Mouse (Mus musculus) monocyte, adult 2 months (primary cell): ENCODE measurements around the gene Blmh.
A peak's percentile ranks its signal among the peaks of the same experiment; 100 is the strongest.

Source experiments
- DNase-seq, 2 experiments: peaks; one replicate each; pipeline ENCODE4 v3.0.0; 2022; ENCODE audit warnings: low spot score in 2 of 2, low read depth in 1 of 2

The Blmh gene

DNA sequence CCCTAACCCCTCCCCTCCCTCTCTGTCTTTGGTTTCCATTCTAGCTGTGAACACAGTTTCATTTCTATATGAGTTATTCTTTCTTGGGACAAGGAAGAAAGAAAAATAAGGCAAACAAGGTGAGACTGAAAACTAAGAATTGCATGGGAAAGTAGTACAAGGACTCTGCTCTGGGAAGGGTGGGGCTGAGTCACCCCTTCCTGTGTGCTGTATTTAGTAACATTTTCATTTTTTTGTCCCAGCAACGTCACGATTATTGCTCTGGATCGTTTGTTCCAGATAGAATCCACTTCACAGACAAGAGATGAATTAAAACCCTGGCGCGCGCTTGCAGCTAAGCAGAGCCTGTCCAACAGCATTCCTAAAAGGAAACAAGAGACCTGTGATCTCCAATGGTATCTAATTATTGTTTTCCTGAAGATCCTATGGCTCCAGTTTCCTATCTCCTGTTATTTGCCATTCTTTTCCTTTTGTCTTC, at the start of gene Blmh:
Gene Blmh, plus strand, starts transcription at position 51 of the 478 bp plus-strand sequence.
- DNase-seq = no peak

DNA sequence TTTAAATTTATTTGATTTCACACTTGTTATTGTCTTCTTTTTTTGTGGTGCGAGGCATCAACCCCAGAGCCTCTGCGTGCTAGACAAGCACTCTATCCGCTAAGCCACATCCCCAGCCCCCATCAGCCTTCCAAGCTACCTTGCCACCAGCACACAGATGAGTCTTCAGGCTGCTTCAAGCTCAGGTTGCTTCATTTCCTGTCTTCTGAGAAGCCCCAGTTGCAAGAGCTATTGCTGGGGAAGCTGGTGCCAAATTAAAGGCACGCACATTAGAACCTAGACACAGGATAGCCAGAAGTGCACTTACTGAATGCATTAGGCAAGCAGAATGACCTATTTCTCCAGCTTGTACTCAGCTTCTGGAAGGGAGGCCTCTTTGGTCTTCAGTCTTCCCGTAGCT, 44.8 kb upstream of the Blmh start:
- DNase-seq = no peak

DNA sequence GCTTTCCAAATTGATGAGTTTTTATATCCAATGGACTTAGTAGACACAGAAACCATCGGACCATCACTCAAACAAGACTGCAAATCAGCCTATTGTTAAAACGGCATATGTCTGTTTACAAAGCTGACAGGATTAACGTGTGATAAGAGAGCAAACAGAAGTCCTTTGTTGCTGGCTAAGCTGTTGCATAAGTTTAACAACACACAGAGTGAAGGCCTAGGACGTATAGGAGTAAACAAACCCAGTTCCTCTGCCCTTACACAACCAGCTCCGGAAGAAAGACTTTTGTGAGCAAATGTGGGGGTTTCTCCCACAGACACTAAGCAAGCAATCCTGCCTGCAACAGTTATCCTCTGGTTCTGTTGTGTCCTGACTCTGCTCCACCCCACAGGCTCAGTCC, 40.2 kb upstream of the Blmh start:
- DNase-seq = no peak

DNA sequence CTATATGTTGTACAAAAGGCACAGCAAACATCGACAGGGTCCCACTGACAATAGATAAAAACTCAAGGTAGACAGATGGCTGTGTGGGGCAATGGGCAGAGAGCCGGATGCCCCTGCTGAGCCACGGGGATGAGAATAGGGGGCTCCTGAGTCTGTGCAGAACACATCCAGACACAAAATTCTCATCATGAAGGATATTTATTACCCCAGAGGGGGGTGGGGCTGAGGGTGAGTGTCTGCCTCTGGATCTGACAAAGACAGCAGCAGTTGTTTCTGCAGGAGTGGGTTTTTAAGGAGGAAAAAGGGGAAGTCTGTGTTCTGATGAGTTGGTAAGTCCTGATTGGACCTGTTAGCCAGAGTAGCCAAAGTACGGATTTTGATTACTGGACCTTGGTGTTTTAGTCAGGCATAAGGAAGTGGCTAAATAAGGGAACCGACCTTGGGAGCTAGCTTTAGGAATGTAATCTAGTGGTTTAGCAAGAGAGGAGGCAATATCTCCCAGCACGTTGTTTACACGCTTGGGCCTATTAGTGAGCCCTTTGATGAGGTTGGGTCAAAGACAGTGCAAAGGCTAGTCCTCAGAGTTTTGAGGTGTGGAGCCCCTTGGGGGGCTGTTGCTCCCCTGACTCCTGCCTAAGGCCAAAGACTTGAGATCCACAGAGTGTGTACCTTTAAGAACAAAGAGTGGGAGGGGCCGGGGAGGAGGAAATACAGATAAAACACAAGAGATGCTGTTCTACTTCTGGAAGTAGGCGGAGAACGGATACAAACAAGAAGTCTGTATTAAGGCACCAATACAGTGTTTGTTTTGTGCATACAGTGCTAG, 35.1 kb upstream of the Blmh start:
- no peak for DNase-seq

DNA sequence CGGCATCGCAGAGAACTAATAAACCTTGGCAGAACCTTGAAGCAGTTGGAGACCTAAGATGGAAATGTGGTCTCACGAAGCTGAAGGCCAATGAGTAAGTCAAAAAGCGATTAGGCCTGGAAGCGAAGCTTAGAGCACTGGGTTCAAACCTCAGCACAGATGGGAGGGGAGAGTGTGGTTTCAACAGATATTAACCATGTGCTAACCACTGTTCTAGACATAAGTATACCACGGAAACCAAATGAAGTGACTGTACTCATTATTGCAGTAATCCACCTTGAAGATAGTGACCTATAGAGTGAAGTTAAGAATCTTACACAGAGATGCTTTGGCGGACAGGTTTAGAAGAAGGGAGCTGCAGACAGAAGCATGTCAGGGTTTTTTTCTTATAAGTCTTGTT, 33.4 kb upstream of the Blmh start:
- no peak for DNase-seq

DNA sequence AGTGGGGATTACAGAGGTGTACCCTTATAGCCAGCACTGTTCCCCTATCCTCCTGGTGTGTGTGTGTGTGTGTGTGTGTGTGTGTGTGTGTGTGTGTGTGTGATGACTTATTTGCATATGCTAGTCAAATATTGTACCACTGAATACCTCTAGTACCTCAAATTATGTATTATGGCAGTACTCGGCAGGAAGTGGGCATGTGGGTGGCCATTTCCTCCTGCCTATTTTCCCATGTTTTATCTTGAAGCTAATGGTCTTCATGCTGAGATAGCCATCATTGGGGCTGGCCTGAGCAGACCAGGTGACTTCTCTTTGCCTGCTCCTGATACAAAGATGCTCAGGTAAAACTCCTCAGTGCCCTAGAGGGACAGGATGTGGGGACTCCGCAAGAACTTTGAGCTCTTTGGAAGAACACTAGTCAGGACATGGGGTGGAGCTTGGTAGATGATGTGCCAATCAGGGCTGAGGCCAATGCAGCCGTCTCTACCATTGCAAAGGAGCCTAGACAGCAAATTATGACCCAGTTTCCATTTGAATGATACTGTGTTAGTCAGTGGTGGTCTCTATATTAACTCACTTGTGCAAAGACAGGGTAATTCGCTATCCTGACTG, 32.8 kb upstream of the Blmh start:
- no peak for DNase-seq

DNA sequence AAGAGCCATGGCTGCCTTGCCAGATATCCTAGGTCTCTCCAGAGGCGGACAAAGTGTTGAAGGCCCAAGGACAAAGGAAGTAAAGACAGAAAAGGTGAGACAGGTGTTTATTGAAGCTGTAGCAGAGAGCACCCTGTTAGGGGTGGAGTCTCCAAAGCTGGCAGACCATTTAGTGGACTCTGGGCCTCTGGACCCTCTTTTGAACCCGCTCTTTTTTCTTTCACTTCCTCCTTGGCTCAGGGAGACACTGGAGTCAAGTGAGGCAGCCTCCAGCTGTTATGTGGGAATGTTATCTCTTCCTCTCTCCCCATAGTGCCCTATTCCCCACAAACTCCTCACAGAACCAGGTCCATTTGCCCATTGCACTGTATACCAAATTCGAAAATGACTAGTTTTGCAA, 31.6 kb upstream of the Blmh start:
- DNase-seq = no peak

DNA sequence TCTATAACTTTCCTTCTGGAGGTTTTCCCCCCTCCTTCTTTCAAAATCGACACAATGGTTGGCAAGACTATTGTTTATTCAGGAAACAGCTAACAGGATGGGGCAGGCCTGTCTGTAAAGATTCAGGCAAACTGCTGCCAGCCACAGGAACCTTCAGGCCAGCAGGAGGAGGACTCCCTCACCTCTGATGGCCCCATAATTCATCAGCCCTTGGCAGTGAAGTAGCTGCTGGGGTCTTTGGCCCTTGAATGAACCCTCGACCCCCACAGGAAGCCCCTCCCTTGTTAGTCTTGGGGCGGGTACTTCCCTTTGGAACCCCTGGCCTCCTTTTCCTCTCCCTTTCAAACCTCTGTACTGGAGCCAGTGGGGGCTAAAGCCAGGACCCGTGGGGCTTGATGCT, 31.0 kb upstream of the Blmh start:
- DNase-seq = no peak

DNA sequence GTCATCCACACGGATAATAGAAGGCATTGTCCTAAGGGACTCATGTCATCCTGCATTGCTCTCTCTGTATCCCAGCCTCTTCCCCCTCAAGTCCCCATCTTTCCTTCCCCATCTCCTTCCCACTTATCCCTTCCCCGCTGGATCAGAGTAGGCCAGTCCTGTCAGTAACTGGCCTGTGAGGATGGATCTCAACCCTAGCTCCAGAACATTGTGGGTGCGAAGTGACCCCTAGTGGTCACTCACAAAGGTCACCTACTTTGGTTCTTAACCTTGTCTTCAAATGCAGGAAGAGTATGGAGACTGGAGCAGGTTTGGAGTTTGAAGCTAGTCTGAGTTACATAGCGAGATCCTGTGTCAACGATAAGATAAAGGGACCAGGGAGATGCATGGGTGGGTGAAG, 30.4 kb upstream of the Blmh start:
- peak in 1 of 2 experiments; percentile 11 for DNase-seq

DNA sequence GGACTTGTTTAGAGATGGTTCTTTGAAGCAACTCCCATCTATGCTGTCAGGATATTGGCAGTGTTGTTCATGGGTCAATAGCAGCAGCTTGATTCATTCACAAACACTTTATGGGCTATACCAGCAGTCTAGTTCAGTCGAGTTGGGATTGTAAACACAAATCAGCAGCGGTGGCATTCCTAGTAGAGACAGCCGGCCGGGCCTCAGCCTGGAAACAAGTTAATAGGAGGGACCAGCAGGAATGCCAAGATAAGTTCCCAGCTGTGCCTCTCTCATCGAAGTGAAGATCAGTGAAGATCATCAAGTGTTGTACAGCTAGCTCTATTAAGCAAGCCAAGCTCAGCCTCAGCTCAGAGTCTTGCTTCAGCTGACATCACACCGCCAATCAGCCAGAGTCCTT, 28.2 kb upstream of the Blmh start:
- DNase-seq = no peak

DNA sequence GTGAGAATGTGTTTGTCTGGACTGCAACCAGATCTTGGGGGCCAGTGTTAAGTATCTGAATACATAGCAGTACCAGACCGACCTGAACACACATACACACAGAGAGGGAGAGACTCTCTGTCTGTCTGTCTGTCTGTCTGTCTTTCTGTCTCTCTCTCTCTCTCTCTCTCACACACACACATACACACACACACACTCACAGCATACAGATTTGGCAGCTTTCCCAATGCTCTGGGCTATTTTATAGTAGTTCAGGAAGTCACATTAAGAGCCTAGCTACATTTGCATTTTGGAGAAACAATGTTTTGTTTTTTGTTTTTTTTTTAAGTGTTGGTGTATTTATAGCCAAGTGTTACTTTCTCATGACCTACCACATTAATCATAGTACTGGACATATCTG, 27.5 kb upstream of the Blmh start:
- no peak for DNase-seq

DNA sequence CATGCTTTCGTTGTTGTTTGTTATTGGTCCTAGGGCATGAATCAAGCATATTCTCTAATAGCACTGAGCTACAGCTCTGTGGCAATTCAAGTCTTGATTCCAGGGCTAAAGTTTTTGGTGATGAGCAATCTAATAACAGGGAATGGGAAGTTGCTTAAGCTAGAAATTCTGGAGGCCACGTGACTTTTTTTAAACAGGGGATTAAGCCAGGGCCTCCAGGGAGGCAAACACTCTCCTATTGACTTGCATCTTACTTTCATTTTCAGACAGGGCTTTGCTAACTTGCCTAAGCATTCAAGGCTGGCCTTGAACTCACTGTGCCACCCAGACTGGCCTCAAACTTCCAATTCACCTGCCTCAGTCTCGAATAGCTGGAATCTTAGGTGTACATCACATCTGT, 26.7 kb upstream of the Blmh start:
- DNase-seq = no peak

DNA sequence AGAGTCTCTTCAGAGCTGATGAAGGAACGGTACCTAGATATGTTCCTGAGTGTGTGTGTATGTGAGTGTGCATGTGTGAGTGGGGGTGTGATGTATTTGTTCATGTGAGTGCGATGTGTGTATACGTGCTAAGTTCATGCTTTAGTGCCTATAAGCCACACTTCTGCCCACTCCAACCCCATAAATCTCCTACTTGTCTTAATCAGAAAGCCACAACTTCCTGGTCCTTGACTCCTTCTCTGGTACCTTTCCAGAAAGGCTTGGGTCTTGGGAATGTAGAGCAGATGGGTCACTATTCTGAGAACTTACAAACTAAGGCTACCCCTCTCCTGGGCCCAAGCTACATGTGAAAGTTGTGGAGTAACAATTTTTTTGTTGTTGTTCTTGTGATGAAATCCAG, 25.9 kb upstream of the Blmh start:
- DNase-seq = no peak

DNA sequence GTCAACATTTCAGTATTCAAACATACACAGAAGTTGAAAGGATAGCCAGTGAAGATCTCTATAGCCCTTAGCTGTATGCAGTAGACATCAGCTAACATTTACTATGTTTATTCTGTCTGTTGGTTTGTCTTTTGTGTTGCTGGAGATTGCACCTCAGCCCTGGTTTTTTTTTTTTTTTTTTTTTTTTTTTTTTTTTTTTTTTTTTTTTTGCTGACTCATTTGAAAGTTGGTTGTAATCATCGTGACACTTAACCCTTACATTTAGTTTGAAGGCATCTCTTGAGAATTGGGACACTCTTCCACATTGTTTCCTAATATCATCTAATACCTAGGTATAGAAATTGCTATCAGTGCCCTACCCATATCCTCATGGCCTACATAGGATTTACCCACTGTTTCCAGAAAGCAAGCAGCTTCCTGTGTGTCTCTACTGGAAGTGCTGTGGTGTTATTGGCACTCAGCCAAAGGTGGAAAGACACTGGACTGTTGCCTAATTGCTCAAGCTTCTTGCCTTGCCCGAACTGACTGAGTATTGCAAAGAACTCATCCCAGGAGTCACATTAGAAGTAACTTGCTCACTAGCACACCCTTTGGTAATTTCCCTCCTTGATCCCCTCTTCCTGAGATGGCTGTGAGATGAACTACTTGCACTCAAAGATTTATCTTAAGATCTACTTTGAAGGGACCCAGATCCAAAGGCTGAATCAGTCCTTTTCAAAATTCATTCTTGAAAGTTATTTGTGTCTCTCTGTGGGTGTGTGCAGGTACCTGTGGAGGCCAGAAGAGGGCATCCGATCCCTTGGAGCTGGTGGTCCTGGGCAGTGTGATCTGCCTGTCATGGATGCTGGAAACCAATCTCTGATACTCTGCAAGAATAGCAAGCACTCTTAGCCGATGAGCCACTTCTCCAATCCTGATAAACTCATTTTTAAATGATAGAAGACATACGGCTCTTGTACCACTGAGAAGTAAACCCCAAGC, 24.6 kb upstream of the Blmh start:
- DNase-seq = no peak

DNA sequence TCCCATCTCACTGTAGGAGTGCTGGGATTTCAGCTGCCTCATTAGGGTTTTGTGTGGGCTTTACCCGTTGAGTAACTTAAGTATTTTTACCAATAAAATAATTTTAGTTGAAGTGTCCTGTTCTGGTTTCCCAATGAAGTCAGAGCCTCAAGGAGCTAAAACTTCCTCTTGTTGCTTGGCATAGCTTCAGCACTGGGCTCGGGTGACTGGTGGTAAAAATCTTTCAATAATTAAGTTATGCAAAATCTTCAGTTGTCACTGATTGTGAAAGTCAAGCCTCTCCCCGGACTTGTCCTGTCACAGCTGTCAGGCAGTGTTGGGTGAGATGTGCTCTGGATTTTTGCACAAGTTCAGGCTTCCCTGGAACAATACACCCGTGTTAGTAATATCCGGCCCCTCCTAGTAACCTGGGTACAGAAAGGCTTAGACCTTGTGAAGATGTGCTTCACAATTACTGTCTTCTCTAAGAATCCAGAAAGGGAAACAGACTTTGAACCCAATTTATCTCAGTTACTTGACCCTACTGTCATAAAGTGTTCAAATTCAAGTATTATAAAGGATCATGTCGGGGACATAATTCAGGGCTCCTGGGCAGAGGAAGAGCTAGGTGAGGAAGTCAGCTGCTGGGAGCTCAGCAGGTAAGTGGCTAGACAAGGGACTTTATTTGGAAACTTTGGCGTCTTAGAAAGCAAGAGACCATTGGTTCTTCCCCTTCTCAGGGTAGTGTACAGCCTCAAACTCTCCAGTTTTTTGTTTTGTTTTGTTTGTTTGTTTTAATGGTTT, 22.8 kb upstream of the Blmh start, which contains the start of gene Tmigd1:
Gene Tmigd1, plus strand, starts transcription at position 581 of the 783 bp plus-strand sequence.
- no peak for DNase-seq

DNA sequence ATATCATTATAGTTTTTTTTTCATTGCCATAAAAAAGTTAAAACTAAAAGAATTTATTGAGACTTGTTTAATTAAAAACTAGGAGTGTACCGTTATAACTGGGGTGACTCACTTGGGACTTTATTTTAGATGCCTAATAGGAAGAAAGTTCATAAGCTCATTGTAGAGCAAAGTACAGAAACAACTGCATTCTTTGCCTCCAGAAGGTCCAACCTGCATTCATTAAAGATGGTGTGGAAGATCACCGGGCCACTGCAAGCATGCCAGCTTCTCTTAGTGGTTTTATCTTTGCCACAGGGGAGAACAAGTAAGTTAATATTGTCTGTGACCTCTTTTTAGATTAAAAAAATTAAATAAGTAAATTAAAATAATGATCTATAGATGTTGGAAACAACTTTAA, 20.3 kb upstream of the Blmh start:
- DNase-seq = no peak

DNA sequence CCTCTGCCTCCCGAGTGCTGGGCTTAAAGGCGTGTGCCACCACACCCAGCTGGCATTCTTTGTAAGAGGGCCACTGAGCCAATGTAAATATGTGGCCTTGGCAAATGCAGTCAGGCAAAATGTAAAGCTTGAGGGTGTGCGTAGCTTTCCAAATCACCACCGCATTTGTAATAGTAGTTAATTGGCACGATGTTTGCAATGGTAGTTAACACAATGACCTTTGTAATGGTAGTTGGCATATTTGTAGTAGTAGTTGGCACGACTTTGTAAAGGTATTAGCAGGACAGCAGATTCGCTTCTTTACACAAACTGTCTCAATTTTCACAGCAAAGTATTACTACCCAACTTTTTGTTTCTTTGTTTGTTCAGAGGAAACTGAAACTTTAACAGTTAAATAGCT, 16.0 kb upstream of the Blmh start:
- no peak for DNase-seq

DNA sequence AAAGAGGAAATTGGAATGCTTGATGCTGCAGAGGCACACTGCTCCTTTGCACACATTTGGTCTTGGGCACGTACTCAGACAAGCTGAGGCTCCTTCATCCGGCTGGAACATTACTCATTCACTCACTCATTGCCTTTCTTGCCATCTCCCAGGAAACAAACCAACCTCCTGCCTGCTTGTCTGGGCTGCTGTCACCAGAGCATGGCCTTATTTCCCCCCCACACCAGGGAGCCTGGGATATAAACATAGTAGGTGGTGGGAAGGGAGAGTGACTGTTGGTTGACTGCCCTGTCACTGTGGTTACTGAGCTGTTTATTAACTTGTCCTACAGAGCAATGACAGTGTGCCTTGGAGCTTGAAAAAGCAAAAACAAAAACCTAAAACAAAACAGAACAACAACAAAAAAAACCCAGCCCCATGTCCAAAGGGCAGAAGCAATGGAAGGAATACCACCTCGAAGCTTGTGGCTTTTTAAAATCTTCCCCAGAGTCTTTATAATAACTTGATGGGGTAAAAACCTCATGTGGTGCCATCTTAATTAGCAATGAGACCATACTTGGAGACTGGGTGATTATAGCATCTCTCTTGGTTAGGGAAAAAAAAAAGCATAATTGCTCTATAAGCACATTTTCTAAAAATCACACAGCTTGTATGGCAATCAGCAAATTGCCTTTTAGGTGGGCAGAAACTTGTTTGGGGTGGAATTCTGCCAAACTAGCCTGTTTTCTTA, 13.1 kb upstream of the Blmh start:
- no peak for DNase-seq

DNA sequence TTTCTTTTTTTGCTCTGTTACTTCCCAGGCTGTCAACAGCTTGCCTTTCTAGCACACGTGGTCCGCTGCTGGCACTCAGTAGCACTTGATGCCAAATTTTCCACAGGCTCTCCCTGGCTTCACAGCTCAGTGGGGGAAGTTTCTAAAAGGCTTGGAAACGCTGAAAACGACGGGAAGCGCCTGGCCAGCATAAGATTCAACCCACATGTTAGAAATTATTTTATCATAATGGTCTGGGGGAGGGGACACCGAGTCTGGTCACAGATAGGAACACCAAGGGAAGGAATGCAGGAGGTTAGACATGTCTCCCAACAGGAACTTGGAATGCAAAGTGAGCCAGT, 12.6 kb upstream of the Blmh start:
- no peak for DNase-seq

DNA sequence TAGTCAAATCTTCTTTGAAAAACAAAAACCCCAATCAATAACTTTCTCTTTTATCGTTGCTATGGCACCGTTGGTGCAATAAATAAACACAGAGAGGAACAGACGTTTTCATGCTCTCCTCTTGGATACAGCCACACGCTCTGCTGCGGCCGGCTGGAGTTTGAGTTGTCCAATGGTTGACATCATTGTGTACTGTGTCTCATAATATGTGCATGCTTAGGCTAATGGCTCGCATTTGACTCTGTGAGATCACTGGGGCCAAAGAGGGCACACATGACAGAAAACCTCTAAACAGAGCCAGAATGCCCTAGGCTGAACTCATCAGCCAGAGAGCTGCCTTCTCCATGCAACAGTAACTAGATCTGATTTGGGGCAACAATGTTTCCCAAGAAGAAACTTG, 10.2 kb upstream of the Blmh start:
- DNase-seq = no peak
